Mouse (Mus musculus) E14TG2a.4 (cell line): Measurements from ENCODE around the gene Slc25a11.

ENCODE experiments used
- H3K27me3 ChIP-seq: 2 replicates; pipeline ENCODE4 v1.6.1; 2014; ENCODE audit warnings: low read length, control low read depth; ENCODE audit not compliant: insufficient read depth
- H3K36me3 ChIP-seq: 2 replicates; pipeline ENCODE4 v1.6.1; 2014; ENCODE audit warnings: low read length, control low read depth; ENCODE audit not compliant: insufficient read depth
- H3K4me1 ChIP-seq: replicated peaks from 2 replicates; pipeline ENCODE4 v1.6.1; 2014; ENCODE audit warnings: low read depth, low read length, control low read depth
- H3K4me3 ChIP-seq: replicated peaks from 2 replicates; pipeline ENCODE4 v1.5.1; 2014; ENCODE audit warnings: mild to moderate bottlenecking, low read length
- H3K9me3 ChIP-seq: 2 replicates; pipeline ENCODE4 v1.6.1; 2014; ENCODE audit warnings: low read length, control low read depth
- CTCF ChIP-seq: conservative IDR thresholded peaks from 2 replicates; pipeline ENCODE4 v1.5.1; 2014; ENCODE audit warnings: low read length
- NANOG ChIP-seq: IDR thresholded peaks from 2 replicates; pipeline ENCODE4 v1.6.1; 2014; ENCODE audit warnings: borderline replicate concordance, low read length, mixed read lengths
- POU5F1 ChIP-seq: IDR thresholded peaks from 2 replicates; pipeline ENCODE4 v1.6.1; 2014; ENCODE audit warnings: low read length, borderline replicate concordance

Gene Slc25a11

GRCm38 (mm10) chr11:70646691-70647650 is at the start of gene Slc25a11, which contains the start of gene Rnf167:
Slc25a11 (minus strand) TSS chr11:70647479.
Rnf167 (plus strand) TSS chr11:70647235.
- Histone ChIP-seq H3K4me1 (peaks cover 60% of the 10 kb centered on the region), H3K27me3 (no peaks in the 10 kb centered on the region), H3K9me3 (peaks cover 32% of the 10 kb centered on the region), H3K36me3 (peaks cover 75% of the 10 kb centered on the region), H3K4me3 (peak within 1 kb of the TSS; percentile 98)
- TF ChIP-seq POU5F1 (no peak), CTCF (no peak), NANOG (no peak)

- no peak overlapping the region for H3K4me3 ChIP-seq
Measured at GRCm38 (mm10) chr11:70693504-70693903, 46.2 kb upstream of the Slc25a11 start.

GRCm38 (mm10) chr11:70689578-70689977 is 42.3 kb upstream of the Slc25a11 start:
- H3K36me3 ChIP-seq: peaks cover 11% of the 10 kb centered on the region; the same call in 1 of the 2 replicates
- H3K4me1 ChIP-seq: peaks cover 25% of the 10 kb centered on the region
- H3K9me3 ChIP-seq: no peaks in the 10 kb centered on the region
- H3K4me3 ChIP-seq: no peak overlapping the region
- peaks cover 54% of the 10 kb centered on the region for H3K27me3 ChIP-seq
- TF ChIP-seq CTCF (no peak), NANOG (no peak), POU5F1 (no peak)

More at GRCm38 (mm10) chr11:70693504-70693903, 46.2 kb upstream of the Slc25a11 start:
- Histone ChIP-seq H3K9me3 (no peaks in the 10 kb centered on the region), H3K27me3 (peaks cover 31% of the 10 kb centered on the region), H3K36me3 (no peaks in the 10 kb centered on the region), H3K4me1 (peaks cover 6% of the 10 kb centered on the region)
- no peak for TF ChIP-seq CTCF
- no peak for TF ChIP-seq NANOG
- TF ChIP-seq POU5F1: no peak

GRCm38 (mm10) chr11:70688372-70688771 is 41.1 kb upstream of the Slc25a11 start:
- peak overlapping the region; percentile 97 for H3K4me3 ChIP-seq
- peaks cover 63% of the 10 kb centered on the region for H3K27me3 ChIP-seq
- H3K9me3 ChIP-seq: no peaks in the 10 kb centered on the region
- peaks cover 20% of the 10 kb centered on the region for H3K36me3 ChIP-seq
- TF ChIP-seq POU5F1: no peak
- TF ChIP-seq NANOG: no peak
- no peak for TF ChIP-seq CTCF
- H3K4me1 ChIP-seq: peaks cover 34% of the 10 kb centered on the region

- peaks cover 67% of the 10 kb centered on the region for H3K27me3 ChIP-seq
- TF ChIP-seq NANOG (no peak), CTCF (no peak), POU5F1 (no peak)
- peak within 1 kb of the TSS; percentile 97 for H3K4me3 ChIP-seq
- H3K9me3 ChIP-seq: no peaks in the 10 kb centered on the region
- peaks cover 40% of the 10 kb centered on the region for H3K4me1 ChIP-seq
- H3K36me3 ChIP-seq: peaks cover 25% of the 10 kb centered on the region
Measured at GRCm38 (mm10) chr11:70687601-70688199, 40.4 kb upstream of the Slc25a11 start, which contains the start of gene Camta2. Camta2 (minus strand) TSS chr11:70688105.

- TF ChIP-seq NANOG (no peak), POU5F1 (no peak), CTCF (no peak)
- Histone ChIP-seq H3K4me3 (peak overlapping the region; percentile 97), H3K27me3 (peaks cover 64% of the 10 kb centered on the region), H3K36me3 (peaks cover 25% of the 10 kb centered on the region), H3K9me3 (no peaks in the 10 kb centered on the region), H3K4me1 (peaks cover 47% of the 10 kb centered on the region)
Measured at GRCm38 (mm10) chr11:70686901-70687566, 39.8 kb upstream of the Slc25a11 start.

GRCm38 (mm10) chr11:70683640-70684039 is 36.4 kb upstream of the Slc25a11 start:
- no peak overlapping the region for H3K4me3 ChIP-seq
- H3K4me1 ChIP-seq: peaks cover 65% of the 10 kb centered on the region
- peaks cover 34% of the 10 kb centered on the region for H3K36me3 ChIP-seq
- no peaks in the 10 kb centered on the region for H3K9me3 ChIP-seq
- H3K27me3 ChIP-seq: peaks cover 42% of the 10 kb centered on the region
- TF ChIP-seq CTCF (no peak), NANOG (no peak), POU5F1 (no peak)

- TF ChIP-seq CTCF: peak; percentile 47
- no peak for TF ChIP-seq NANOG
- peak; percentile 58; the same call in 1 of the 2 replicates for TF ChIP-seq POU5F1
- H3K4me1 ChIP-seq: peaks cover 64% of the 10 kb centered on the region
- H3K4me3 ChIP-seq: peak overlapping the region; percentile 66
- H3K9me3 ChIP-seq: no peaks in the 10 kb centered on the region
- H3K27me3 ChIP-seq: peaks cover 35% of the 10 kb centered on the region
- peaks cover 34% of the 10 kb centered on the region for H3K36me3 ChIP-seq
Measured at GRCm38 (mm10) chr11:70681897-70682581, 34.8 kb upstream of the Slc25a11 start.
